Mouse (Mus musculus): Measurements from ENCODE around the gene Adap2. TPM values are rescaled to one million over a fixed set of nuclear protein-coding genes. Genes with fewer than 3 reads are reported as not detected.

The Adap2 gene
- polyA plus RNA-seq (2016; fragmentation: Nextera tagmentation; extraction: Ambion mirVana): 1.4 and 1.7 TPM in 2 replicates

GRCm38 (mm10) chr11:80153857-80154495, at the start of gene Adap2:
Adap2 (plus strand) TSS chr11:80154105.
- no peaks in the 10 kb centered on the region for H3K9me3 ChIP-seq
- peak; percentile 69; the same call in 1 of the 2 replicates for ATAC-seq (ENCODE audit: low FRiP score)
- no peak within 1 kb of the TSS for H3K27ac ChIP-seq
- peaks cover 60% of the 10 kb centered on the region for H3K27me3 ChIP-seq
- peaks cover 10% of the 10 kb centered on the region for H3K4me1 ChIP-seq
- peak within 1 kb of the TSS; percentile 49 for H3K4me3 ChIP-seq (replicated peaks)
- no peaks in the 10 kb centered on the region for H3K36me3 ChIP-seq (replicated peaks)
- WGBS: 2% methylated on average over 37 of the region's 47 CpGs
- peak within 1 kb of the TSS; percentile 75 for H3K4me2 ChIP-seq
- peak within 1 kb of the TSS; percentile 48 for H3K9ac ChIP-seq

- Histone ChIP-seq H3K4me1 (no peaks in the 10 kb centered on the region), H3K27me3 (no peaks in the 10 kb centered on the region), H3K9me3 (no peaks in the 10 kb centered on the region), H3K27ac (no peak overlapping the region), H3K9ac (no peak overlapping the region), H3K36me3 (replicated peaks) (peaks cover 63% of the 10 kb centered on the region), H3K4me2 (no peak overlapping the region), H3K4me3 (replicated peaks) (no peak overlapping the region)
- 94% methylated on average over 1 of the region's 1 CpGs for WGBS
- no peak for ATAC-seq (ENCODE audit: low FRiP score)
These were observed 49.5 kb upstream of the Adap2 start for GRCm38 (mm10) chr11:80104407-80104806.

GRCm38 (mm10) chr11:80116411-80116810, 37.5 kb upstream of the Adap2 start:
- H3K36me3 ChIP-seq (replicated peaks): peaks cover 76% of the 10 kb centered on the region

GRCm38 (mm10) chr11:80132050-80132449, 21.9 kb upstream of the Adap2 start:
- WGBS: 90% methylated on average over 1 of the region's 1 CpGs

More at GRCm38 (mm10) chr11:80116411-80116810, 37.5 kb upstream of the Adap2 start:
- Histone ChIP-seq H3K27me3 (no peaks in the 10 kb centered on the region), H3K4me1 (no peaks in the 10 kb centered on the region), H3K4me2 (no peak overlapping the region), H3K9ac (no peak overlapping the region), H3K27ac (no peak overlapping the region), H3K9me3 (no peaks in the 10 kb centered on the region), H3K4me3 (replicated peaks) (no peak overlapping the region)
- no peak for ATAC-seq (ENCODE audit: low FRiP score)
- 91% methylated on average over 1 of the region's 1 CpGs for WGBS

GRCm38 (mm10) chr11:80134744-80135143, 19.2 kb upstream of the Adap2 start:
- 77% methylated on average over 4 of the region's 4 CpGs for WGBS
- Histone ChIP-seq H3K9me3 (no peaks in the 10 kb centered on the region), H3K36me3 (replicated peaks) (peaks cover 69% of the 10 kb centered on the region)

More at GRCm38 (mm10) chr11:80132050-80132449, 21.9 kb upstream of the Adap2 start:
- no peaks in the 10 kb centered on the region for H3K4me1 ChIP-seq
- H3K36me3 ChIP-seq (replicated peaks): peaks cover 63% of the 10 kb centered on the region
- no peaks in the 10 kb centered on the region for H3K27me3 ChIP-seq
- ATAC-seq (ENCODE audit: low FRiP score): no peak
- H3K27ac ChIP-seq: no peak overlapping the region
- H3K9me3 ChIP-seq: no peaks in the 10 kb centered on the region
- no peak overlapping the region for H3K9ac ChIP-seq
- no peak overlapping the region for H3K4me3 ChIP-seq (replicated peaks)
- H3K4me2 ChIP-seq: no peak overlapping the region

GRCm38 (mm10) chr11:80135954-80136683, 17.8 kb upstream of the Adap2 start:
- no peak overlapping the region for H3K27ac ChIP-seq
- no peak for ATAC-seq (ENCODE audit: low FRiP score)
- H3K36me3 ChIP-seq (replicated peaks): peaks cover 68% of the 10 kb centered on the region
- H3K4me3 ChIP-seq (replicated peaks): no peak overlapping the region
- H3K27me3 ChIP-seq: no peaks in the 10 kb centered on the region
- H3K4me1 ChIP-seq: peaks cover 6% of the 10 kb centered on the region
- H3K4me2 ChIP-seq: no peak overlapping the region
- H3K9me3 ChIP-seq: no peaks in the 10 kb centered on the region
- WGBS: 85% methylated on average over 11 of the region's 11 CpGs
- H3K9ac ChIP-seq: no peak overlapping the region

More at GRCm38 (mm10) chr11:80134744-80135143, 19.2 kb upstream of the Adap2 start:
- Histone ChIP-seq H3K4me2 (no peak overlapping the region), H3K27me3 (no peaks in the 10 kb centered on the region), H3K27ac (no peak overlapping the region), H3K4me1 (no peaks in the 10 kb centered on the region), H3K4me3 (replicated peaks) (no peak overlapping the region), H3K9ac (no peak overlapping the region)
- ATAC-seq (ENCODE audit: low FRiP score): no peak

GRCm38 (mm10) chr11:80136786-80137185, 17.1 kb upstream of the Adap2 start:
- H3K36me3 ChIP-seq (replicated peaks): peaks cover 63% of the 10 kb centered on the region

GRCm38 (mm10) chr11:80137773-80138172, 16.1 kb upstream of the Adap2 start:
- Histone ChIP-seq H3K4me1 (peaks cover 11% of the 10 kb centered on the region), H3K4me2 (no peak overlapping the region), H3K9ac (no peak overlapping the region), H3K9me3 (no peaks in the 10 kb centered on the region), H3K27me3 (no peaks in the 10 kb centered on the region), H3K27ac (no peak overlapping the region), H3K36me3 (replicated peaks) (peaks cover 54% of the 10 kb centered on the region), H3K4me3 (replicated peaks) (no peak overlapping the region)
- WGBS: 89% methylated on average over 5 of the region's 5 CpGs
- no peak for ATAC-seq (ENCODE audit: low FRiP score)

More at GRCm38 (mm10) chr11:80136786-80137185, 17.1 kb upstream of the Adap2 start:
- Histone ChIP-seq H3K9ac (no peak overlapping the region), H3K4me3 (replicated peaks) (no peak overlapping the region), H3K9me3 (no peaks in the 10 kb centered on the region), H3K27ac (no peak overlapping the region), H3K27me3 (no peaks in the 10 kb centered on the region), H3K4me2 (no peak overlapping the region), H3K4me1 (peaks cover 7% of the 10 kb centered on the region)
- 91% methylated on average over 13 of the region's 13 CpGs for WGBS
- ATAC-seq (ENCODE audit: low FRiP score): no peak

- peak within 1 kb of the TSS; percentile 76 for H3K9ac ChIP-seq
- peak within 1 kb of the TSS; percentile 72 for H3K4me2 ChIP-seq
- WGBS: under 1% methylated on average over 40 of the region's 40 CpGs
- H3K9me3 ChIP-seq: no peaks in the 10 kb centered on the region
- peaks cover 15% of the 10 kb centered on the region for H3K4me1 ChIP-seq
- peak; percentile 91 for ATAC-seq (ENCODE audit: low FRiP score)
- peaks cover 24% of the 10 kb centered on the region for H3K36me3 ChIP-seq (replicated peaks)
- H3K27me3 ChIP-seq: no peaks in the 10 kb centered on the region
- peak within 1 kb of the TSS; percentile 69 for H3K4me3 ChIP-seq (replicated peaks)
- H3K27ac ChIP-seq: peak within 1 kb of the TSS; percentile 77
These were observed 11.9 kb upstream of the Adap2 start, which contains the start of gene Tefm for GRCm38 (mm10) chr11:80141825-80142521. Tefm (minus strand) TSS chr11:80142175.

- Histone ChIP-seq H3K36me3 (replicated peaks) (peaks cover 18% of the 10 kb centered on the region), H3K4me2 (peak overlapping the region; percentile 72), H3K4me1 (peaks cover 15% of the 10 kb centered on the region), H3K4me3 (replicated peaks) (peak overlapping the region; percentile 69), H3K27me3 (no peaks in the 10 kb centered on the region), H3K27ac (no peak overlapping the region), H3K9me3 (no peaks in the 10 kb centered on the region), H3K9ac (peak overlapping the region; percentile 76)
- 47% methylated on average over 8 of the region's 8 CpGs for WGBS
- ATAC-seq (ENCODE audit: low FRiP score): no peak
These were observed 11.0 kb upstream of the Adap2 start for GRCm38 (mm10) chr11:80142872-80143271.

- Histone ChIP-seq H3K27me3 (no peaks in the 10 kb centered on the region), H3K9ac (no peak overlapping the region), H3K27ac (no peak overlapping the region), H3K4me1 (peaks cover 12% of the 10 kb centered on the region), H3K36me3 (replicated peaks) (no peaks in the 10 kb centered on the region), H3K9me3 (no peaks in the 10 kb centered on the region), H3K4me3 (replicated peaks) (no peak overlapping the region), H3K4me2 (no peak overlapping the region)
- no peak for ATAC-seq (ENCODE audit: low FRiP score)
- WGBS: 72% methylated on average over 10 of the region's 10 CpGs
These were observed 8.1 kb upstream of the Adap2 start for GRCm38 (mm10) chr11:80145787-80146275.

GRCm38 (mm10) chr11:80147748-80148147, 6.2 kb upstream of the Adap2 start:
- no peak overlapping the region for H3K4me3 ChIP-seq (replicated peaks)

More at GRCm38 (mm10) chr11:80147748-80148147, 6.2 kb upstream of the Adap2 start:
- no peak overlapping the region for H3K4me2 ChIP-seq
- peaks cover 10% of the 10 kb centered on the region for H3K27me3 ChIP-seq
- H3K27ac ChIP-seq: no peak overlapping the region
- WGBS: 77% methylated on average over 6 of the region's 6 CpGs
- no peaks in the 10 kb centered on the region for H3K36me3 ChIP-seq (replicated peaks)
- ATAC-seq (ENCODE audit: low FRiP score): no peak
- peaks cover 5% of the 10 kb centered on the region for H3K4me1 ChIP-seq
- no peaks in the 10 kb centered on the region for H3K9me3 ChIP-seq
- no peak overlapping the region for H3K9ac ChIP-seq
